Mouse (Mus musculus) MEL (cell line): ENCODE results near the gene Slc25a45. TPM values are rescaled to one million over a fixed set of nuclear protein-coding genes. Genes with fewer than 3 reads are reported as not detected.

Source experiments
- DNase-seq: peaks from one replicate; pipeline ENCODE4 v3.0.0; 2011; ENCODE audit warnings: low read depth, low spot score
- H3K27ac ChIP-seq: 2 replicates; pipeline ENCODE4 v1.5.1; 2012; ENCODE audit warnings: low read depth, mild to moderate bottlenecking, control low read depth, low read length, moderate library complexity; ENCODE audit not compliant: control insufficient read depth
- H3K27me3 ChIP-seq, 2 experiments: fragments of 150-350 bp in 1 of 2; sonication (generic) in 1 of 2; 2 replicates each; pipeline ENCODE4 v1.6.1; 2012; ENCODE audit warnings: low read length in 2 of 2, mild to moderate bottlenecking in 2 of 2, improper control_type of control experiment in 1 of 2, moderate library complexity in 1 of 2; ENCODE audit not compliant: insufficient read depth in 2 of 2, control insufficient read depth in 1 of 2
- H3K36me3 ChIP-seq, 2 experiments: 2 replicates each; pipeline ENCODE4 v1.6.1; 2012 to 2014; ENCODE audit warnings: low read length in 2 of 2, improper control_type of control experiment in 1 of 2, inconsistent platforms in 1 of 2, mild to moderate bottlenecking in 1 of 2; ENCODE audit not compliant: insufficient read depth in 2 of 2, control insufficient read depth in 1 of 2
- H3K4me1 ChIP-seq, 2 experiments: fragments of 150-350 bp in 1 of 2; sonication (generic) in 1 of 2; 2 replicates each; pipeline ENCODE4 v1.6.1; 2012; ENCODE audit warnings: low read length in 2 of 2, improper control_type of control experiment in 1 of 2, mild to moderate bottlenecking in 1 of 2; ENCODE audit not compliant: insufficient read depth in 2 of 2, control insufficient read depth in 1 of 2
- H3K4me3 ChIP-seq, 2 experiments: fragments of 150-350 bp in 1 of 2; sonication (generic) in 1 of 2; 2 replicates each; pipeline ENCODE4 v1.5.1; 2012; ENCODE audit warnings: low read depth in 2 of 2, low read length in 2 of 2, mild to moderate bottlenecking in 2 of 2, moderate library complexity in 2 of 2, control low read depth in 1 of 2, improper control_type of control experiment in 1 of 2; ENCODE audit not compliant: control insufficient read depth in 1 of 2, insufficient read depth in 1 of 2
- H3K79me2 ChIP-seq: 2 replicates; pipeline ENCODE4 v1.6.1; 2012; ENCODE audit warnings: mild to moderate bottlenecking, low read length, moderate library complexity; ENCODE audit not compliant: control insufficient read depth, poor library complexity, insufficient read depth
- H3K9ac ChIP-seq: 2 replicates; pipeline ENCODE4 v1.6.1; 2012; ENCODE audit warnings: low read depth, mild to moderate bottlenecking, control low read depth, low read length, moderate library complexity; ENCODE audit not compliant: control insufficient read depth, poor library complexity, severe bottlenecking
- H3K9me3 ChIP-seq: fragments of 150-350 bp; sonication (generic); replicated peaks from 2 replicates; pipeline ENCODE4 v1.6.1; 2012; ENCODE audit warnings: mild to moderate bottlenecking, low read length, improper control_type of control experiment, moderate library complexity; ENCODE audit not compliant: insufficient read depth
- CHD2 ChIP-seq: IDR thresholded peaks from 2 replicates; pipeline ENCODE4 v1.6.1; 2011; ENCODE audit warnings: low read length, improper control_type of control experiment
- ELF1 ChIP-seq: IDR thresholded peaks from 2 replicates; pipeline ENCODE4 v1.6.1; 2014; ENCODE audit warnings: low read depth, mild to moderate bottlenecking, inconsistent platforms, low read length, improper control_type of control experiment, moderate library complexity
- ETS1 ChIP-seq: IDR thresholded peaks from 2 replicates; pipeline ENCODE4 v1.6.1; 2012; ENCODE audit warnings: low read depth, mild to moderate bottlenecking, inconsistent platforms, low read length, improper control_type of control experiment, moderate library complexity
- GATA1 ChIP-seq: IDR thresholded peaks from 2 replicates; pipeline ENCODE4 v1.6.1; 2011; ENCODE audit warnings: low read depth, low read length, improper control_type of control experiment
- MEF2A ChIP-seq: IDR thresholded peaks from 2 replicates; pipeline ENCODE4 v1.6.1; 2014; ENCODE audit warnings: low read depth, mild to moderate bottlenecking, inconsistent platforms, low read length, improper control_type of control experiment; ENCODE audit not compliant: poor library complexity, insufficient replicate concordance, severe bottlenecking; ENCODE audit errors: extremely low read depth
- RCOR1 ChIP-seq: IDR thresholded peaks from 2 replicates; pipeline ENCODE4 v1.6.1; 2012; ENCODE audit warnings: low read depth, mild to moderate bottlenecking, inconsistent platforms, low read length, improper control_type of control experiment
- SIN3A ChIP-seq: IDR thresholded peaks from 2 replicates; pipeline ENCODE4 v1.6.1; 2012; ENCODE audit warnings: low read length, improper control_type of control experiment, inconsistent platforms
- TCF12 ChIP-seq: IDR thresholded peaks from 2 replicates; pipeline ENCODE4 v1.6.1; 2014; ENCODE audit warnings: low read depth, mild to moderate bottlenecking, inconsistent platforms, low read length, improper control_type of control experiment, moderate library complexity
- ZNF384 ChIP-seq: IDR thresholded peaks from 2 replicates; pipeline ENCODE4 v1.6.1; 2012; ENCODE audit warnings: low read depth, mild to moderate bottlenecking, inconsistent platforms, low read length, improper control_type of control experiment
- polyA plus RNA-seq, 2 experiments: library from polyadenylated mRNA; stranded (reverse) in 1 of 2; unstranded in 1 of 2; fragments of >175 nt in 1 of 2; fragments of >200 nt in 1 of 2; gene quantifications; 2 replicates each; pipeline versions ENCODE4 v1.2.1 to v1.2.4; 2012; ENCODE audit warnings: low replicate concordance in 2 of 2, low read depth in 1 of 2; ENCODE audit not compliant: insufficient read length in 2 of 2, insufficient read depth in 1 of 2, missing spikeins in 1 of 2
- total RNA-seq: library from RNA; depleted of rRNA; stranded (reverse); fragments of 300-350 nt; gene quantifications from 2 replicates; pipeline ENCODE4 v1.2.3, GENCODE M21; 2012

Gene Slc25a45
- total and polyA plus RNA-seq, 3 experiments, result 23.5 to 30.7 TPM; not detected in 1

DNA sequence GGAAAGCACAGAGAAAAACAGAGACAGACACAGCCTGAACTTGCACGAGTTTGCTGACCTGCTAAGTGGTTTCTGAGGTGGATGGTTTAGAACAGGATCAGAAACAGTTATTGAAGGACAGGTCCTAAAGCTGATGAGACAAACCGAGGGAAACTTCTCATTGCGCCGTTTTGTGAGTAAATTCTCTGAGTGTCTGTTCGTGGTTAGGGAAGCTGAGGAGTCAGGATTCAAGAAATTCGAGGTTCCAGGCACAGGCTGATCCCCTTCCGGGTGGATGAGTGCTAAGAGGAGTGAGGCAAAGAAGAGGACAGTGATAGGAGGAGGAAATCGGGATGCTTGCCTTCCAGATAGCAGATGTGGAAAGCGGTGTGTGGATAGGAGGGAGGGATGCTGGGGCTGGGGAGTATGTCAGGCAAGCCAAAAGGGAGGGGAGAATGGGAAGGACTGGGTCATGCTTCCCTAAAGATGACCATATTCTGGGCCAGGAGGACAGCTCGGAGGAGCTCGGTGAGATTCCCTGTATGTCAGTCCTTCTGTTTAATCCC, 47.8 kb downstream of the Slc25a45 start:
- no peaks in the 10 kb centered on the region for H3K27me3 ChIP-seq
- no peaks in the 10 kb centered on the region for H3K9me3 ChIP-seq
- peak overlapping the region; percentile 25 to 37 for H3K4me3 ChIP-seq
- peaks cover 0 to 12% of the 10 kb centered on the region in 2 experiments; a peak in 2 of 4 replicates for H3K36me3 ChIP-seq
- H3K4me1 ChIP-seq, result peaks cover 12 to 16% of the 10 kb centered on the region in 2 experiments
- no peak for TF ChIP-seq RCOR1
- no peak for TF ChIP-seq ZNF384
- H3K9ac ChIP-seq, result no peak overlapping the region; the same call in 1 of the 2 replicates
- no peaks in the 10 kb centered on the region for H3K79me2 ChIP-seq
- H3K27ac ChIP-seq, result no peak overlapping the region
- DNase-seq, result peak; percentile 21

DNA sequence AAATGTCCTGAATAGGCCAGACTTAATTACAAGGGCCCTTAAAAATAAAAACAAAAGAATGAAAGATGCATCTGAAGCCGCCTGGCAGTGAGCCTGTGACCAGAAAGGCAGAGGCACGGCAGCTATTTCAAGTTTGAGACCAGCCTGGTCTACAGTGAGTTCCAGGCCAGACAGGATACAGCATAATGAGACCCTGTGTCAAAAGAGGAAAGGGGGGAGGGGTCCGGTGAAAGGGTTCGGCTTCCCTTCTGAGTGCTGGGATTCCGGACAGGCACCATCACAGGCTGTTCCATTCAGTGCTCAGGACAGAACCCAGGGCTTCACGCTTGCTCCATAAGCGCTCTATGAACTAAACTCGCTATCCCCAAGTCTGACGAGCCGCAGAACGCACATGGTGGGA, 49.4 kb downstream of the Slc25a45 start:
- Histone ChIP-seq H3K79me2 (no peaks in the 10 kb centered on the region), H3K27me3 (no peaks in the 10 kb centered on the region), H3K27ac (no peak overlapping the region), H3K9me3 (no peaks in the 10 kb centered on the region), H3K9ac (no peak overlapping the region), H3K36me3 (peaks cover 0 to 12% of the 10 kb centered on the region in 2 experiments; a peak in 2 of 4 replicates), H3K4me3 (no peak overlapping the region), H3K4me1 (peaks cover 8 to 13% of the 10 kb centered on the region in 2 experiments)
- TF ChIP-seq SIN3A, result no peak
- no peak for TF ChIP-seq CHD2
- no peak for TF ChIP-seq TCF12
- no peak for TF ChIP-seq MEF2A
- TF ChIP-seq ZNF384, result no peak
- TF ChIP-seq ELF1, result no peak
- no peak for TF ChIP-seq GATA1
- DNase-seq, result no peak

DNA sequence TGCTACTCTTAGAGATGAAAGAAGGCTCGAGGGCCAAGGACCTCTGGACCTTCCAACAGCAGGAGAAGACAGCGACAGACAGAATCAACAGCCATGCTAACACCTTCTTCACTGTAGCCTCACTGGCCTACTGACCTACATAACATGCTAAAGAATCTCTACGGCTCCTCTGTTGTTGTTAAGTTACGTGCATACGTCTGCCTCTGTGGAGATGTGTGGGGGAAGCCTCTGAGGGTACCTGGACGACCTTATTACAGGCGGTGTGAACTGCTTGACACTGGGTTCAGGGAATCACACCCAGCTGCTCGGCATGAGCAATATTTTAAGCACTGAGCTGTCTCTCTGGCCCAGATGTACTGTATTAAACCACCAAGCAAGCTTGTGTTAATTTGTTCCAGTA, 49.9 kb downstream of the Slc25a45 start:
- Histone ChIP-seq H3K9ac (no peak overlapping the region), H3K79me2 (no peaks in the 10 kb centered on the region), H3K27me3 (no peaks in the 10 kb centered on the region), H3K36me3 (peaks cover 0 to 12% of the 10 kb centered on the region in 2 experiments; a peak in 2 of 4 replicates), H3K27ac (no peak overlapping the region), H3K4me1 (peaks cover 5 to 8% of the 10 kb centered on the region in 2 experiments), H3K4me3 (no peak overlapping the region), H3K9me3 (no peaks in the 10 kb centered on the region)
- no peak for DNase-seq
- no peak for TF ChIP-seq ETS1
